Mouse (Mus musculus) heart, postnatal 4 days (tissue): ENCODE results near the gene Plekhb2. TPM values are rescaled to one million over a fixed set of nuclear protein-coding genes. Genes with fewer than 3 reads are reported as not detected.

Source experiments
- DNase-seq: peaks from one replicate; pipeline ENCODE4 v3.0.0; 2021
- total RNA-seq, 2 experiments: library from RNA; stranded (reverse); gene quantifications; 2 replicates each; pipeline ENCODE4 v1.2.3; 2021

Plekhb2 gene
- total RNA-seq, 2 experiments from 2014 or later = 67.0 to 73.6 TPM

- DNase-seq = no peak
Measured at GRCm38 (mm10) chr1:34867574-34867955, 17.8 kb downstream of the Plekhb2 start.

DNA sequence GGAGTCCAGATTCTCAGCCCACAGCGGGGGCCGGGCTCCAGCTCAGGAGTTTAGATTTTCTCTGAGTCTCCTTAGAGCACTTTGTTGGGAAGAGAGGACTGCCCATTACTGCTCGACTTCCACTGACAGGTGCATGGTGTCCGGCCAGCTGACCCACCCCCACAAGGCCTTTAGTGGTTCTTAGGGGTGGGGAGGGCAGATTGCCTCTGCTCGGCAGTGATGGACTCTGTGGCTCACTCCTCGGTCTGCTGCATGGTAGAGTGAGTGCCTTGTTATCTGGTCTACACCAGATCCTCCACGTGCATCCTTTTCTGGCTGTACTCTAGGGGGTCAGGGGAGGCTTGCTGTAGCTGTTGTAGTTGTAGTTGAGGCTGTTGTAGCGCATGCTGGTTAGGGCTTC, 18.6 kb downstream of the Plekhb2 start:
- DNase-seq = no peak

DNA sequence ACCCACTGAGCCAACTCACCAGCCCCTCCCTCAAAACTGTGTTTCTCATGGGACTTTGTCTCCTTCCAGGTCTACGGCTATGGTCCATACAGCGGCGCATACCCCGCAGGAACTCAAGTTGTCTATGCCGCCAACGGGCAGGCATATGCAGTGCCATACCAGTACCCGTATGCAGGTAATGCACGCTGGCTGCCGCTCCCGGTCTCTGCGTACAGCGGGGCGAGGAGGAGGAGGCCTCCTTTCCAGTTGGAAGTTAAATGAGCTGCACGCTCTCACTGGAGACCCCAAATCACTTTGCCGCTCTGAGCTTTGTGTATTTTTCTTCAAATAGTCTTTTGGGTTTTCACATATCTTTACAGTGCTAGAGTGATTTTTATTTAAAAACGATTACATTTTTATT, 19.5 kb downstream of the Plekhb2 start:
- no peak for DNase-seq

GRCm38 (mm10) chr1:34871170-34871569, 21.4 kb downstream of the Plekhb2 start:
- DNase-seq = no peak

DNA sequence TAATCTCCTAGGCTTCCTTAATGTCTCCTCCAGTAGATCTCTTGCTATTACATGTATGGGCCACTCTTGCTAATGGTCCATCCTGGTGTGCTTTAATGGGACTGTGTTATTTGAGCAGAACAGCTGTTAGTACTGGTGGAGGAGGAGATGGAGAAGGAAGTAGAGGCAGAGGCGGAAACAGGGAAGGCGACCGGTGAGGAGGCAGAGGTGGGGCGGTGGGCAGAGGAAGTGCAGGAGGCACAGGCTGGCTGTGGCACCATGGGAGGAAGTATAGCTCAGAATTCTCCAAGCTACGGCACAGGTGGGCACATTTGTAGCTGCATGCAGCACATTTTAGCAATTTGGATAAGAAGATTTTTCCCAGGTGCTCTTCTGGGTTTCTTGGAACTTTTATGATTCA, 23.8 kb downstream of the Plekhb2 start:
- no peak for DNase-seq

DNA sequence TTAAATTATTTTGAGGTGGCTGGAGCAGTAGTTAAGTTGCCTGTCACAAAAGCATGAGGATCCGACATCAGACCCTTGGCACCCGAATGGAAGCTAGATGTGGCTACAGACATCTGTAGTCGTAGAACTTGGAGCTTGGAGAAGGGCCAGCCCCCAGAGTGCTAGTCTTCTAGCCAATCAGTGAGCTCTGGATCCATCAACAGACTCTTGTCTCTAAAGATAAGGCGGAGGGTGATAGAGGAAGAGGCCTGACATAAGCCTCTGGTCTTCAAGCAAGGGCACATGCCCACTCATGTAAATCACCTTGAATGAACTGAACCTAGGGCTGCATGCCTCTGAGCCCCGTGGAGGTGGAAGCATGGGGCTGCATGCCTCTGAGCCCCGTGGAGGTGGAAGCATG, 29.8 kb downstream of the Plekhb2 start:
- no peak for DNase-seq

GRCm38 (mm10) chr1:34883776-34884175, 34.0 kb downstream of the Plekhb2 start:
- peak; percentile 1 for DNase-seq

- peak; percentile 51 for DNase-seq
Measured at GRCm38 (mm10) chr1:34891559-34892289, 41.9 kb downstream of the Plekhb2 start.

DNA sequence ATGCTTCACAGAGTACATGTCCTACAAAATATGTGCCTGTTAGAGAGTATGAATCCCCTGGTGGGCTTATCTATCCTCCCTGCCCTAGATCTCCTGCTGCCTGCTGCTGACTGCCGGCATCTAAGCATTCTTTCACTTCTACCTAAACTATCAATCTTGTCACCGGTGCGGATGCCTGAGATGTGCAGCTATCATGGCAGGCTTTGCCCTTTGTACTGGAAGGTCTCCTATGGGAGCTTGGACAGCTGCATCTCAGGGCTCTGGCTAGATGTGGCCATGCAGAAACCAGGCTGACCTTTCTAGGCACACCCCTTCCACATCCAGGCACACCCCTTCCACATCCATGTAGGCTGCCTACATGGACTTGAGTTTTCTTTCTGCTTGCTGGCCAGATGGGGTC, 42.7 kb downstream of the Plekhb2 start:
- DNase-seq = no peak

- DNase-seq = no peak
Measured at GRCm38 (mm10) chr1:34893331-34893730, 43.6 kb downstream of the Plekhb2 start.

GRCm38 (mm10) chr1:34893831-34894230, 44.1 kb downstream of the Plekhb2 start:
- peak; percentile 43 for DNase-seq

GRCm38 (mm10) chr1:34896102-34896501, 46.3 kb downstream of the Plekhb2 start:
- no peak for DNase-seq

DNA sequence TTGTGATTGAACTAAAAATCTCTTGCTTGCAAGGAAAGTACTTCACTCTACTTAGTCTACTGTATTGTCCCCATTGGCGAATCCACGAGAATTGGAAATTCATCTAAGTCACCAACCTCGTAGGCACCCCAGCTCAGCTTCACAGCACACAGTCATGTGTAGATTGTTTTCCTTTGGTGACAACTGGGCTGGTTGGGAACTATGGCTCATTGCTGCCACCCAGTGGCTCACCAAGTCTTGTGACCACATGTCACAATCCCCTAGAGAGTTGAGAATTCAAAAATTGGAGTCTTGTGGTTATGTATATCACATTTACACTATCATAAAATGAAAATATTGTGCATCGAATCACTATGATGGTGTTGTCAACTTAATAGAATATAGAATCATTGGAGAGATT, 47.1 kb downstream of the Plekhb2 start:
- peak; percentile 66 for DNase-seq

- DNase-seq = no peak
Measured at GRCm38 (mm10) chr1:34928656-34929055, 78.9 kb downstream of the Plekhb2 start.

Other genes with a start within 250 kb of the Plekhb2 start
- gene Fam168b, start 6.9 kb upstream of the Plekhb2 start, total RNA-seq = 10 to 100 TPM; 83.2 to 89.8 TPM